Mouse (Mus musculus): ENCODE data around the gene Prr23a3. TPM values are rescaled to one million over a fixed set of nuclear protein-coding genes. Genes with fewer than 3 reads are reported as not detected.

The Prr23a3 gene
- total RNA-seq (2021): not detected

DNA sequence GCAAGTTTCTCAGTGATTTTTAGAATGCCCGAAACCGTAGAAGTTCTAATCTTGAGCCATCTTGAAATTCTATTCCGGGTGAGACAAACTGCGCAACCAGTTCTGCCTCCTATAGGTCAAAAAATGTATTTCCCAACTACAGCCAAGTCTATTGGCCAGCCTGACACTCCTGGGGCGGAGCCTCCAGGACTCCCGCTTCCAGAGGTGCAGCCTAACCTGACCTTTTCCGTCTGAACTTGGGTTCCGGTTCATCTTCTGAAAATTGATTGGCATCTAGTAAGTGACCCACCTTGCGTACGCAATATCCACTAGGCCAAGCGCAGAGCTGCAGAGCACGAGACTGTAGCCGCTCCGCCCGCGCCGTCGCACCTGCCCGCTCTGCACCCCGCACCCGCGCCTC, at the start of gene Prr23a3:
Gene Prr23a3, plus strand, starts transcription at position 197 of the 400 bp plus-strand sequence.
- DNase-seq: no peak

DNA sequence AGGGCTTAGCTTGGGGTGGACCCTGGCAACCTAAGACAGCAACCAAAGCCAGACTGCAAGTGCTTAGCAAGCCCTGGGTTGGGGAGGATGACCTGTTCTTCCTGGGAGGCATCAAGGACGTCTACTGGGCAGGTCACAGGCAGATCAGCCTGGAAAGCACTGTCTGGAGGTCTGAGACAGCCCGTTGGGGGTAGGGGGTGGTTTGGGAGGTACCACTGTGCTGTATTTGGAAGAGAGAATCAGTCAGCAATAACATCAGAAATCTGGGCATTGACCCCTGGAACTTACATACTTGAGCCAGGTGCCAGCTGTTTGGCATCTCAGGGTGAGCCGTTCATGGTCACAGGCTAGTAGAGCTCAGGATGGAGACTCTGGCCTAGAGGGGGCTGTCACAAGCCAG, 48.5 kb upstream of the Prr23a3 start:
- DNase-seq: no peak

DNA sequence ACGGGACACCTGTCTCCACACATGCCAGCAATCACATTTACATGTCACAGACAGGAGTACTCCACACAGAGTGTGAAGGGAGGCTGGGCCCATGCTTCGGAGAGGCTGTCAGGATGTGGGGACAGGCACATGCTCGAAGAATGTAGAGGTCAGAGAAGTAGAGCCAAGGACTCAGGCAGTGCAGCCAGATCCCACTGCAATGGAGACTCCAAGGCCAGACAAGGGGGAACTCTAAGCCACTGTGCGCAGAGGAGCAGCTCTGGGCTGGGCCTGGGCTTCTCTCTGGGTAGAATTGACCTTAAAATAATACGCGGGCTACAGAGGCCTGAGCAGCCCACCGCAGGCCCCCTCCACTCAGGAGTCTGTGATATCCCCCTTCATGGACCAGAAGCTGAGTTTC, 47.0 kb upstream of the Prr23a3 start:
- no peak for DNase-seq

DNA sequence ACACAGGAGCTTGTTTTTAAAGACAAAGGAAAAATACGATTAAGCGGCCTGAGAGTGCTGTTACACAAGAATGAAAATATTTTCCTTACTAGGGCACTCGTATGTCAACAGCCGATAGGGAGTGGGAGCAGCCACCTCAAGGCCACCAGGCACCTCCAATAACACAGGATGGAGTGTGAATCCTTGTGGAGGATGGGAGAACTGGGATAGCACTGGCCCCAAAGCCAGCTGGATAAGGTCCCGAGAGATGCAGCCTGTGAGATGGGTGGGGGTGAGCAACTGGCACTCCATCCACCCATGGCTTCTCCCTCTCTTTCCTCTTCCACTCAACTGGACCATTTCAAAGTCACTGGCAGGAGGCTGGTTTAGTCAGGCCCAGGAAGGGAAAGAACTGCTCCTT, 45.6 kb upstream of the Prr23a3 start:
- no peak for DNase-seq

DNA sequence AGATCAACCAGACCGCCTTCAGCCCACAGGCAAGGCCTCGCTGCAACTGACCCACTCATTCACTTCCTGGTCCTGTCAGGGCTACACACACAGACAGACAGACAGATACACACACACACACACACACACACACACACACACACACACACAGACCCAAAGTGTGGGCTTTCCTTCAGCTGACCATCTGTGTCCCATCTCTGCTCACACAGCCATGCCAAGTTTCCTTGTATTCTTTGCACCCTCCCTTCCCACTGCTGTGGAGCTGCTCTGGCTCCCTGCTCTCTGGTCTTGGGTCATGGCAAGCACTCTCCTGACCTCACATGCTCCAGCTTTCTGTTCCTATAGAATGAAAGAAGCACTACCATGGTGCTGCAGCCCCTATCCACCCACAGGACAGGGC, 45.1 kb upstream of the Prr23a3 start:
- DNase-seq: no peak

DNA sequence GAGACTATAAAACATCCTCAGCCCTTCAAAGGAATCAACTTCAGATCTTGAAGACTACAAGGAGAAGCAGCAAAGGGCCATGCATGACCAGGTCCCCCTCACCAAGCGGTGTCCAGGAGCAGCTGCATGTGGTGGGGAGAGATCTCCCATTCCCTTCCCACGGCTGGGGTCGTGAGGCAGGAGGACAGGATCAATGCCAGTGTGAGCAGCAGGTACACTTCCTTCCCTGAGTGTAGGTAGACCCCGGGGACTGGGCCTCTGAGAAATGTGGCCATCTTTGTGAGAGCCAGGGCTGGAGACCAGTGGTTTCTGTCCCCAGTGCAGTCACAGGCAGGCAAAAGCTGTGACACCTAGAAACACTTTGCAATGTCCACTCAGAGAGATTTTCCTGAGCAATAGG, 44.1 kb upstream of the Prr23a3 start:
- DNase-seq: no peak

DNA sequence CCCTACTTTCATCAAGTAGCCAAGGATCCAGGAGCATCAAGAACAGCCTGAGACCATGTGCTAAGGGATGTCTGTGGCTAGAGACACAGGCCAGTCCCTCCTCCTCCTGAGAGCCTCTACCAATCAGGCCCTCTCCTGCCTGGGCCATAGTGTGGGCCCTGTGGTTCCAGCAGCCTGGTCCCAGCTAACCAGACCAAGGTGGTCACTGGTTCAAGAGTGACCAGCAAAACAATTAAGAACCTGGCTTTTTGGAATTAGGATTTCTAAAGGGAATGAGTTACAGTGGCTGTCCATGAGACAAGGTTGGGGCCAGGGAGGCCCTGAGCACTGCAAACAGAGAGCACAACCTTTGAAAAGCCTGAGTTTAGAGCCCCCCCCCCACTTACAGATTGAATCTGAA, 43.5 kb upstream of the Prr23a3 start:
- no peak for DNase-seq

DNA sequence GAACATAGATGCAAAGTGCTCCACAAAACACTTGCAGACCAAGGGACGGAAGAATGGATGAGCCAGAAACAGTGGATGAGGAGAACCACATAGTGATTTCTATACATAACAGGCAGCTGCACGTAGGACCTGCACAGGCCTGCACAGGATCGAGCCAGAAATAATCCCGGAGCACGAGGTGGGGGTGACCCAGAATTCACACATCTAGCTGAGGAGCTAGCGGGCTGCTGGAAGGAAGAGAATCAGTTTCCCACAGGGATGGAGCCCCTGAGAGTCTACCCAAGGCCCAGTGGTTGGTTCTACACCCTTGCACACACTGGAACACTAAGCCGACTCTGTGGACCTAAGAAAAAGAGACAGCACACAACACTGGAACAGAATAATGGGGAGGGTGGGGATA, 40.8 kb upstream of the Prr23a3 start:
- no peak for DNase-seq

DNA sequence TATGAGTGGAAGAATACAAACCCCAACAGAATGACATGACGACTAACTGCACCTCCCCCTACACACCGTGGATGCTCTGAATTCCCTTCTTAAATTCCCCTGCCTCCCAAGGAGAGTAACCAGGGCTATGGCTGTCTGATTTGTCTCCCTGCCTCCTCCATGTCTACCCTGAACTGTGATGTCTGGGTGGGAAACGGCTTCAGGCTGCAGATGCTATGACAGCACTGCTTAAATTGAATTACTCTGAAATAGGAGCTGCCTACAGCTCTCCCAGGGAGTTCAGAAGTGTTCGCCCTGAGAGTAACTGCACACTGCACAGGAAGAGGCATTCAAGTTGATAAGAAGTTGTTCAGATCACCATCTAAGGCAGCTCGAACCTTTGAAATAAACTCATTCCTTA, 35.1 kb upstream of the Prr23a3 start:
- DNase-seq: no peak

DNA sequence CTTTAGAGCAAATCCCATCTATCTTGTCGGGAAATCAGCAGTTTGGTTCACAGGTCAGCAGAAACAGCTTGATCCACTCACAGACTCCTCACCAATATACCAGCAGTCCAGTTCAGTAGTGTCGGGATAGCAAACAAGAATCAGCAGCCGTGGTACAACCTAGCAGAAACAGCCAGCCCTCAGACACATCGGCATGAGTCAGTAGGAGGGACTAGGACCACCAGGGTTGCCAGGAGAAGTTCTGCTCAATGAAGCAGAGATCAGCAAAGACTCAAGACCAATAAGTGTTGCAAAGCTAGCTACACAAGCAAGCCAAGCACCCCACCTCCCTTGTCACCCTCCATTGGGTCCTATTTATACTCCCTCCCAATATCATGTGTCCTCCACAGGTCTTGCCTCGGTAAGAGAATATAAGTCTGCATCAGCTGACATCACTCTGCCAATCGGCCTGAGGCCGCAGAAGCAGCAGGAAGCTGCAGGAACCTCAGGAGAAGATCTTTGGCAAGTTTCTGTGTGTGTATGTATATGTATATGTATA, 27.0 kb upstream of the Prr23a3 start:
- no peak for DNase-seq

DNA sequence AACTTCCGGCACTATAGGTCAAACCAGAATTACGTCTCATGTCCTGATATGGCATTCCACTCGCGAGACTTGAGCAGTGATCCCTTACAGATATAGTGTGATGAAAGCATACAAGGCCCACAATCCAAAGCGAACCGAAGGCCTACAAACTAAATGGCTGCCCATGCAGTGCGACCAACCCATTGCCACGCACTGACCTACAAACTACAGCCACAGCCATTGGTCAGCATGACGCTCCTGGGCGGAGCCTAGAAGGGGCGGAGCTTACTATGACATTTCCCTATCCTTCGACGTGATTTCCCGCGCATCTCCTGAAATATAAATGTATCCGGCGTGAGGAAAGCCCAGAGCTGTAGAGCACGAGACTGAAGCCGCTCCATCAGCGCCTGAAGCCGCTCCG, 22.4 kb upstream of the Prr23a3 start, which contains the start of gene Prr23a1:
Gene Prr23a1, plus strand, starts transcription at position 387 of the 400 bp plus-strand sequence.
- DNase-seq: no peak

DNA sequence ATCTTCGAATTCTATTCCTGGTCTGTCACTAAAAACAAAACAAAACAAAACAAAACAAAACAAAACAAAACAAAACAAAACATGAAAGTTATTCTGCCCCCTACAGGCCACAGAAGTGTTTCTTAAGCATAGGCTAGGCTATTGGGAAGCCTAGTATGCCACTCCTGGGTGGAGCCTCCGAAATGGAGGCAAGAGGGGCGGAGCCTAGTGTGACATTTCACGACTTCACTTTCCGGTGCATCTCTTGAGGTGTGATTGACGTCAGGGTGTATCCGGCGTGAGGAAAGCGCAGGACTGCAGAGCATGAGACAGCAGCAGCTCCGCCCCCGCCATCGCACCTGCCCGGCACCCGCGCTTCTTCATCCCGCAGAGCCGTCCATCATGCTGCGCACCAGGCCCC, 8.4 kb upstream of the Prr23a3 start, which contains the start of gene Prr23a2:
Gene Prr23a2, plus strand, starts transcription at position 285 of the 400 bp plus-strand sequence.
- no peak for DNase-seq

DNA sequence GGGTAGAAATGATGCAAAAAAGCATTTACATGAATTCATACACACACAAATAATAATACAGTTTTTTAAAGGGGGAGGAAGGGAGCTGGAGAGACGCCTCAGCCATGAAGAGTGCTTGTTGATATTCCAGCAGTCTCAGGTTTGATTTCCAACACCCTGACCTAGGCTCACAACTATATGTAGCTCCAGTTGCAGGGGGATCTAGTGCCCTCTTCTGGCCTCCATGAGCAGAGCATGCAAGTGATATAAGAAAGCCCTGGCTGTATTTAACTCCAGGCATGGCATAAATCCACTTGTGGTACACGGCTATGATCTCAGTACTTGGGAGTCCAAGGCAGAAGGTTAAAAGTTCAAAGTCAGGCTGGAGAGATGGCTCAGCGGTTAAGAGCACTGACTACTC, 1.1 kb upstream of the Prr23a3 start:
- DNase-seq: no peak

DNA sequence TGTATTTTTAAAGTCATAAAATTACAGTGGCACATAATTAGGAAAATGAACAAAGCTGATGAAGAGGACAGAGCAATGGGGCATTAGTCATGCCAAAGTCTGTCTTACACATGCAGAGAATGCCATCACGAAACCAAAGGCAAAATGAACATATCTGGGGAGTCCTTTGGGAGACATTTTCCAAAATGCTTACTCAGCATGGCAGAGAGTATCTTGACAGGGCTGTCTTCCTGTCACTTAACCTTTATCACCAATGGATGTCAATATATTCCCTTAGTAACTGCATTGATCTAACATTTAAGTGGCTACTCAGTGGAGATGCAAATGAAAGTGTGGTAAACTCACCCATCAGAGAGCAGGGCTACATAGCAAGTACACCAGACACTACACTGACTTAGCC, 36.9 kb downstream of the Prr23a3 start:
- DNase-seq: no peak

DNA sequence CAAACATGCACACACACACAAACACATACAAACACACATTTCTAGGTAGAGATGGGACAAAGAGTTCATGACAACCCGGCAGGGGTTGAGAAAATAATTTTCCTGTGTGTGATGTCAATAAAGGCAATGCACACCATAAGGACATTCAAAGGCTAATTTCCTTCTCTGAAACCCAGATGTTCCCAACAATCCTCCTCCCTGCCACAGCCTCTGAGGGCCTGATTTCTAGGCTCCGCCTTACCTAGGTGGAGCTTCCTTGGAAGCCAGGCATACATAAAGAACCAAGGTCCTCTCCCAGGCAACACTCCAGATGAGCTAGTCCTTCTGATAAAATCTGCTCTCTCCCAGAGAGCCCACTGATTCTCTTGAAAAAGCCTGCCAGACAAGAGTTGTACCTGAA, 38.3 kb downstream of the Prr23a3 start, which contains the start of gene 7420426K07Rik:
Gene 7420426K07Rik, plus strand, starts transcription at position 301 of the 400 bp plus-strand sequence.
- no peak for DNase-seq

Other genes with a start within 250 kb of the Prr23a3 start
- not detected for gene Prr23a1, start 22.3 kb upstream of the Prr23a3 start, total RNA-seq (2021)
- gene Prr23a2, start 8.3 kb upstream of the Prr23a3 start, total RNA-seq (2021): not detected
- not detected for gene 7420426K07Rik, start 38.4 kb downstream of the Prr23a3 start, total RNA-seq (2021)
- gene Foxl2, start 90.5 kb downstream of the Prr23a3 start, total RNA-seq (2021): not detected
- gene Faim, start 121.6 kb downstream of the Prr23a3 start, total RNA-seq (2021): 10 to 100 TPM; 12.5 to 14.2 TPM
- not detected for gene Gm1123, start 170.9 kb downstream of the Prr23a3 start, total RNA-seq (2021)